Mouse (Mus musculus) embryonic fibroblast, embryonic 13.5 days (primary cell): ENCODE measurements around the gene Tmem132c.

Experiments
- CTCF ChIP-seq: IDR thresholded peaks from 2 replicates; pipeline ENCODE4 v1.5.1; 2011; ENCODE audit warnings: mild to moderate bottlenecking, control low read depth, low read length, moderate library complexity, borderline replicate concordance; ENCODE audit not compliant: insufficient read depth
- POLR2A ChIP-seq: IDR thresholded peaks from 2 replicates; pipeline ENCODE4 v1.6.1; 2011; ENCODE audit warnings: low read depth, mild to moderate bottlenecking, control low read depth, low read length, moderate library complexity

DNA sequence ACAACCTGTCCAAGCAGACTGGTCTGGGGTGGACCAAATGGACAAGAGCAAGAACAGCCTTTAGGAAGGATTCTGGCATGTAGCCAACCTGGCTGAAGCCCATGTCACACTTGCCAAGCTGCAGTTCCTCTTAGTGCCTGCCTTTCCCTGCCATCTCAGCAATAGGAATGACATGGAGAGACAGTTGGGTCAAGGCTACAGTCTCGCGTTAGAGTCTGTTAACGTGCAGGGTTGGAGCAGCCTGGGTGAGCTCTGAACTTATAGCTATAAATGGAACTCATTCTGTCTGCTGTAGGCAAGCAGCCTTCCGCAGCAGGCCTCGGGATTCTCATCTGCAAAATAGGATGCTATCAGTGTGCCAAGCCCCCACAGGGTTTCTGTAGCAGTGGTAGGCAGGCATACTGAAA lies 305.0 kb downstream of the Tmem132c start:
- no peak for TF ChIP-seq CTCF
- no peak for TF ChIP-seq POLR2A
